Mouse (Mus musculus): ENCODE results near the gene Foxn1.
A peak's percentile ranks its signal among the peaks of the same experiment; 100 is the strongest.

Gene Foxn1

DNA sequence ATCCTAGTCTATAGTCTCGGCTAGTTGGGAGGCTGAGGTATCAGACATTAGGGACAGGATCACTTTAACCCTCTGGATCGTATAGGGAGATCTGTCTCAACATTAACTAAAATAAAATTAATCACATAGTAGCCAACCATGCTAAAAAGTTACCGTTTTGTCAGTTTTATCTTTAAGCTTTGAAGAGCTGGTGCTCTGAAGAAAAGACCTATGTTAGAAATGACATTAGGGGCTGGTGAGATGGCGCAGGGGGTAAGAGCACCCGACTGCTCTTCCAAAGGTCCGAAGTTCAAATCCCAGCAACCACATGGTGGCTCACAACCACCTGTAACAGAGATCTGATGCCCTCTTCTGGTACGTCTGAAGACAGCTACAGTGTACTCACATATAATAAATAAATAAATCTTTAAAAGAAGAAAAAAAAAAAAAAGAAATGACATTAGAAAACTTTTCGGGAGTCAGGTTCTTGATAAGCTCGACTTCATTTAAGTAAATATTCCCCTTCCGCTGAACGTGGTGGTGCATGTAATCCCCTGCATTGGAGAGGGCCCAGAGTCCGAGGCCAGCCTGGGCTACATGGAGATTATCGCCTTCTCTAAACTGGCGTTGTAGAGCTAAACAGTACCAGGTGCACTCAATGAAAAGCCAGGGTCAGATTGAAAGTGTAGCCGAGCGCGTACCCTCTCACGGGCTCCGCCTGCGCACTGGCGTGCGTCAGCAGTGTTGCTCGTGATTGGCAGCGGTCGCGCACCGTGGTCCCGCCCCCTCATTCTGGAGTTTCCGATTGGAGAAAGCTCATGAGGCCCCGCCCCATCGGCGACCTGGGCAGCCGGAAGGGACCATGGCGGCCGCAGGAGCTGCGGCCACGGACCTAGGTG, 58.5 kb downstream of the Foxn1 start, which contains the start of gene Pigs:
Gene Pigs (plus strand): TSS at position 782 of the 878 bp plus-strand sequence.
- DNase-seq (ENCODE audit: low read depth, low spot score) = peak; percentile 97

DNA sequence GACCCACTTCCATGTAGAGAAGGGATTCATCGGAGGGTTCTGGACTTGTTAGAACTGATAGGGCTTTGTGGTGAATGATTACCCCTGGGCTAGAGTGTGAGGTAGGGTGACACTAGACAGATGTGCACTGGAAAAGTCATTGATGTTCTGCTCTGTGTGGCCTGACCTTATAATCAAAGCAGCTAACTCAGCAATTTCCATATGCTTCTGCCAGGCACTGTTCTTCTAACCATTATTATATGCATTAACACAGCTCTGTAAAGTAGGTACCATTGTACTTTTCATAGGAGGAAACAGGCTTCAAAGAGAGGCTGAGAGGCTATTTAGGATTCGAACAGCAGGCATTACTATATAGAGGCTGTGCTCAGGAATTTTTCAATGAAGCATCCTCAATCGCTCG, 59.1 kb downstream of the Foxn1 start:
- DNase-seq (ENCODE audit: low read depth, low spot score) = no peak

DNA sequence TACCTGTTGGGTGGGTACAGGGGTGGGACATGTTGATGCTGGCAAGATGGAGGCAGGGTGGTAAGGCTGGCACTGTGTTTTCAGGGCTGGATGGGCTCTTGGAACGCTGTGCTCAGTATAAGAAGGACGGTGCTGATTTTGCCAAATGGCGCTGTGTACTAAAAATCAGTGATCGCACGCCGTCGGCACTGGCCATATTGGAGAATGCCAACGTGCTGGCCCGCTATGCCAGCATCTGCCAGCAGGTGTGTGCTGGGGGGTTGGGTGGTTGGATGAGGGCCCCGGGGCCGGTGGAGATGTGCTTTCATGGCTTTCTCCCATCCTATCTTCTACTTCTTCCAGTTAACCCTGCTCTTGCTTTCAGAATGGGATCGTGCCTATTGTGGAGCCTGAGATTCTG, 61.4 kb downstream of the Foxn1 start:
- no peak for DNase-seq (ENCODE audit: low read depth, low spot score)

DNA sequence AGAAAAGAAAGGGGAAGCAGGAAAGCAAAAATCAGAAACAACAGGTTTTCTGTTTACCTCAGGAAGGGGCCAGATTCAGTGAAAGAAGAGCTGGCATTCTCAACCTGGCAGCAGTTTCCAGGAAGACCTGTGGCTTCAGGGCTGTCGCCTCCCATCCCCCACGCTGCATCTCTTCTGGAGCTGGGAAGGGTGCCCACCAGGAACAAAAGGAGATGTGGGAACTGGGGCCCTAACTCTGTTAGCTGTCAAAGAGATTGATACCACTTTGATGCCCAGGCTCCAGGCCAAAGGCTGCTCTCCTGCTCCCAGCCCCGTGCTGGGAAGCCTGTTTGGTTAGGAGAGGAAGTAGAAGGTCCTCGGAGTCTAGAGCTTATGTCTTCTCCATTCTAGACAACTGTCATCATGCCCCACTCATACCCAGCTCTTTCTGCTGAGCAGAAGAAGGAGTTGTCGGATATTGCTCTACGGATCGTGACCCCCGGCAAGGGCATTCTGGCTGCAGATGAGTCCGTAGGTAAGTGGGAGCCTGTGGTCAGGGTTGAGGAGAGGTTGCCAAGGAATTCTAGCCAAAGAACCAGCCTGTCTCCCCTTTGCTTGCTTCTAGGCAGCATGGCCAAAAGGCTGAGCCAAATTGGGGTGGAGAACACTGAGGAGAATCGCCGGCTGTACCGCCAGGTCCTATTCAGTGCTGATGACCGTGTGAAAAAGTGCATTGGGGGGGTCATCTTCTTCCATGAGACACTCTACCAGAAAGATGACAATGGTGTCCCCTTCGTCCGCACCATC, 62.2 kb downstream of the Foxn1 start:
- DNase-seq (ENCODE audit: low read depth, low spot score) = no peak

DNA sequence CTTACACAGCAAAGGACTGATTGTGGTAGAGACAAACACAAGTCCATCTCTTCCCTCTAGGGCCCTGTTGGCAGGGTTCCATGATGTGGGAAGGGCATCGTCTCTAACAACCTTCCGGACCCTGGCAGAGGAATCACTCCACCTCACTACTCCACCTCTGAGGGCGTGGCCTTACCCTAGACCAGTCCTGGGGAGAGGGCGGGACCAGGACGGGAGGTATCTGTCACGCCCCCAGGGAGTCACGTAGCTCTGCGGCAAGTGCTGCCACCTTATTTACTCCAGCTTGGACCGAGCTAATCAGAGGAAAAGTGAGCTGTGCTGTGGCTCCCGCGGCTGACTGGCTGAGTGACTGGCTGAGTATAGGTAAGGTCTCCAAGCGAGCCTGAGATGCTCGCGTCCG, 63.5 kb downstream of the Foxn1 start, which contains the start of gene Aldoc:
Gene Aldoc (plus strand): TSS at position 109 of the 400 bp plus-strand sequence.
- peak; percentile 92 for DNase-seq (ENCODE audit: low read depth, low spot score)

DNA sequence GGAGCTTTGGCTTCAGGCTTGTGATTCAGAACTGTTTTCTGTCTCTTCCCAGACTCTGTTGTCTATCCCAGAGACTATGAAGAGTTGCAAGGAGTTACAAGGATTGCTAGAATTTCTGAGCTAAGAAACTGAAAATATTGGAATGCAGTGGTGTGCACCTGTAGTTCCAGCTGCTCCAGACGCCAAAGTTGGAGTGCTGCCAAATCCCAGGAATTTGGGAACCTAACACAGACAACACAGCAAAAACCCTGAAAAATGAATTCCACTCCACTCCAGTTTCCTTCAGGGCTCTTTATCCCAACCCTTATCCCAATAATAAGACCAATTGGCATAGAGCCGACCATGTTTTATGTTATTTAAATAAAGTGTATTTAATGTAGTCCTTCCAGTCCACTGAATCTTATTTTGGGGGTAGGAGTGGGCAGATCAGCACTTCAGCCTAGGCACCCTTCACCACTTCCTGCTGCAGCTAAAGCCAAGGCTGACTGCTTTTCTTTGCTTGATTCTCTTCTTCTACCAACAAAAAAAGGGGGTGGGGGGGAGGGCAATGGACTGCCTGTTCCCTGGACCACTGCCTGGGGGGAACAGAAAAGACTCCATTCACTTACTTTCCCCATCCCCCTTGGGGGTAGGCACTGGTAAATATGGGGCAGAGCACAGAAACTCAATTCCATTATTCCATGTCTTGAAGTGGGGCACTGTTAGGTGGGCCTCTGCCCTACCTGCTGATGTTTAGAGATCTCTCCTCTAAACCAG, 64.1 kb downstream of the Foxn1 start:
- DNase-seq (ENCODE audit: low read depth, low spot score) = no peak

DNA sequence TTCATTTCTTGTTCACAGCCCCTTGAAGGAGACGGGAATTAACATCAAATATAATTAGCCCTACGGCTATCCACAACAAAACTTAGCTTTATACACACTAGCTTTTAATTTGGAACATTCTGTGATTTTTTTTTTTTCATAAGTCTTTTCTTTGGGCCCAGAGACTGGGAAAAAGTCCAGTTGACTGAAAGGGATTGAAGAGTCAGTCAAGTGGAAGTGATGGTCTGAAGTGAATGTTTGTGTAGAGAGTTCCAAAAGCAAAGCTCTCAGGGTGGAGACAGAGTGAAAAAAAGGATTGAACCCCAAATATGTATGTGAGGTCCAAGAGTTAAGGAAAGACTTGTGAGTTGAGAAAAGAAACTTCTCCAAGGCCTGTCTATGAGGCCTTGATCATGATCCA, 67.9 kb downstream of the Foxn1 start:
- no peak for DNase-seq (ENCODE audit: low read depth, low spot score)

DNA sequence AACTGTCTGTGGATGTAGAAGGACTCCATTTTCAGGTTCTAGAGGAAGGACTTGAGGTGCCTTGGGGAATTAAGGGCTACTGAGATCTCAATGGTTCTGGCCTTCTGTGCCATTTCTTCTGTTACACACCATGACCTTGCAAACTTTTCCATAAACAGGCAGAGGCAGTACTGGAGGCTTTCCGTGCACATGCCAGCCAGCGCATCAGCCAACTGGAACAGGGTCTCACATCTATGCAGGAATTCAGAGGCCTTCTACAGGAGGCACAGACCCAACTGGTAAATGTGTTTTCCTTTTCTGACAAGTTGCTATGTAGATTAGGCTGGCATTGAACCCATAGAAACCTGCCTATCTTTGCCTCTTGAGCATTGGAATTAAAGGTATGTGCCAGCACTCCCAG, 72.7 kb downstream of the Foxn1 start:
- DNase-seq (ENCODE audit: low read depth, low spot score) = no peak

DNA sequence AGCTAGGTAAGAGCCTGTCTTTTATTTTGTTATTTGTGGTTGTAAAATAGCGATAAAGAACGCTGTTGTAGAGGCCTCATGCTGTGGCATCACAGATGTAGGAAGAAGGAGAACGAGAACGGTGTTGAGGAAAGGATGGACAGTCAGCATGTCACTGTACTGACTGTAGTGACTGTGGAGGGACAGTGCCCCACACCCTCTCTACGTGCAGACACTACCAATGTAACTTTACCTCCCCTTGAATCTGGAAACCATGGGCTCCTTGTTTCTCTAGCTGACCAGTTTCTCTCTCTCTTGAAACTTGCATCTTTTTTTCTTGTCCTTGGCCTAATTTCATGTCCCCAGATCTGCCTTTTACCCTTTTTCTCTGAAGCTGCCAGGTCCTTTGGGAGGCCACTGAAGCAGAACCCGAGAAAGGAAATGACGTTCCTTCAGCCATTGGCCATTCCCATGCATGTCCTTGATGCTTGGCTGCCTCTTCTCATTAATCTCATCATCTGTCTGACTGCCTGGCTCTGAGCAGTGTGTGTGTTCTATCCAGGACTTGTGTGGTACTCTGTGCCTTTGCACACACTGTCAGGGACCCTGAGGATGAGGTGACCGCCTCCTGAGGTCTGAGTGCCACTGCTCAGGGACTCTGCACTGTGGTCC, 75.4 kb downstream of the Foxn1 start:
- DNase-seq (ENCODE audit: low read depth, low spot score) = no peak
